Mouse (Mus musculus) kidney, embryonic 14.5 days (tissue): ENCODE measurements around the gene Pten. TPM values are rescaled to one million over a fixed set of nuclear protein-coding genes. Genes with fewer than 3 reads are reported as not detected.

Experiments
- ATAC-seq: fragments of 200-750 bp; cut with Nextera tagmentation; 2 replicates; pipeline ENCODE4 v1.8.0; 2017; ENCODE audit warnings: moderate number of reproducible peaks, mild to moderate bottlenecking, moderate TSS enrichment, moderate library complexity; ENCODE audit not compliant: low FRiP score, low TSS enrichment
- H3K27ac ChIP-seq: fragments of 300-500 bp; sonication (generic); 2 replicates; pipeline ENCODE4 v1.5.1; 2014; ENCODE audit warnings: low read depth, mild to moderate bottlenecking, low read length, moderate library complexity, mixed read lengths
- H3K27me3 ChIP-seq: fragments of 300-500 bp; sonication (generic); 2 replicates; pipeline ENCODE4 v1.6.1; 2014; ENCODE audit warnings: mild to moderate bottlenecking, low read length; ENCODE audit not compliant: control insufficient read depth, insufficient read depth
- H3K36me3 ChIP-seq: fragments of 300-500 bp; sonication (generic); 2 replicates; pipeline ENCODE4 v1.6.1; 2014; ENCODE audit warnings: low read length, mixed read lengths; ENCODE audit not compliant: control insufficient read depth, insufficient read depth
- H3K4me1 ChIP-seq: fragments of 300-500 bp; sonication (generic); 2 replicates; pipeline ENCODE4 v1.6.1; 2014; ENCODE audit warnings: low read length, mixed read lengths; ENCODE audit not compliant: control insufficient read depth, insufficient read depth
- H3K4me2 ChIP-seq: fragments of 300-500 bp; sonication (generic); replicated peaks from 2 replicates; pipeline ENCODE4 v1.6.1; 2014; ENCODE audit warnings: low read depth, mild to moderate bottlenecking, low read length
- H3K4me3 ChIP-seq: fragments of 300-500 bp; sonication (generic); 2 replicates; pipeline ENCODE4 v1.5.1; 2014; ENCODE audit warnings: mild to moderate bottlenecking, low read length
- H3K9ac ChIP-seq: fragments of 300-500 bp; sonication (generic); 2 replicates; pipeline ENCODE4 v1.6.1; 2014; ENCODE audit warnings: low read depth, mild to moderate bottlenecking, low read length, moderate library complexity
- H3K9me3 ChIP-seq: fragments of 300-500 bp; sonication (generic); 2 replicates; pipeline ENCODE4 v1.6.1; 2016; ENCODE audit warnings: low read length; ENCODE audit not compliant: control insufficient read depth
- WGBS: fragments of 180-500 bp; shearing (Covaris S2); extraction: QIAGEN DNeasy Blood & Tissue Kit; methylation state at CpG from one replicate; pipeline ENCODE4 v1.1.7; 2014; 5-methylcytosine and 5-hydroxymethylcytosine counted together
- polyA plus RNA-seq: library from polyadenylated mRNA; unstranded; fragments of >200 nt; fragmentation: Nextera tagmentation; extraction: Ambion mirVana; gene quantifications from 2 replicates; pipeline ENCODE4 v1.2.1, GENCODE M21; 2014

Pten gene
- polyA plus RNA-seq, 1 experiment from 2014 or later: 16.8 TPM

DNA sequence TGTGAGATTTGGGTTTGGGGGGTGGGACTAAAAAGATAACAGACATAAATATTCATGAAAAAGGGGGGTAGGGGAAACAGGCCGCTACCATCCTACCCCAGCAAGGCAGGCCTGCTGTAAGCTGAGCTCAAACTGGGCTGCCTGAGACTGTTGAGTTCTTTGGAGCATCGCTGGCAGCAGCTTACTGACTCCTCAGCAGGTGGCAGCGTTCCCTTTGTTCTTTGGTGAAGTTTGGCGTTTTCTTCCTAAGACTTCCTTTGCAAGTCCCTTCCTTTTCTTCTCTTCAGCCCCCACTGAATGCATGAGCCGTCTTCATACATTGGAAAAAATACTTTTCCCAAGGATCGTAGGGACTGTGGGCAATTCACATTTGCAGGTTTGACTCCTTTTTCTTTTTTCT lies 7.9 kb upstream of the Pten start:
- Histone ChIP-seq H3K4me3 (no peak overlapping the region), H3K4me1 (0 out of 2 replicates have a peak, but pooled peaks cover 1% of the 10 kb centered on the region), H3K4me2 (no peak overlapping the region), H3K27ac (no peak overlapping the region), H3K27me3 (no peaks in the 10 kb centered on the region), H3K9me3 (0 out of 2 replicates have a peak, but pooled peaks cover 2% of the 10 kb centered on the region), H3K36me3 (no peaks in the 10 kb centered on the region), H3K9ac (no peak overlapping the region)
- WGBS: 20% methylated on average over 6 of the region's 6 CpGs
- ATAC-seq: no peak

DNA sequence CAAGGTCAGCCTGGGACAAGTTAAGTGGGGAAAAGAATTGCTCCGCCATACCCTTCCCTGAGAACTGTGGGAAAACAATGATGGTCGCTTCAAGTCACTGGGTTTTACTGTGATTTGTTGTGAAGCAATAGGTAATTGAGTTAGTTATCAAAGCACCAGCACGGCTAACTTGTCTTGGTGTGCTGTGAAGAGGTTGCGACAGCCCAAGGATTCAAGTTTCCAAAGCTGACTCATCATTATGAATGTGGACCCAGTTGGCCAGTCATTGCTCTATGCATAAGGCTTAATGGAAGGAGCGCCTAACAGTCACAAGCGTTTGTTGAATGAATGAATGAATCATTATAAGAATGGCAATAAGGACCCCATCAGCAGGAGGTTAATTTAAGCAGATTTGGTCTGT lies 4.9 kb upstream of the Pten start:
- no peak overlapping the region for H3K9ac ChIP-seq
- H3K36me3 ChIP-seq: no peaks in the 10 kb centered on the region
- H3K4me1 ChIP-seq: 0 out of 2 replicates have a peak, but pooled peaks cover 6% of the 10 kb centered on the region
- ATAC-seq: no peak
- no peaks in the 10 kb centered on the region for H3K9me3 ChIP-seq
- no peak overlapping the region for H3K4me3 ChIP-seq
- WGBS: 93% methylated on average over 6 of the region's 6 CpGs
- no peaks in the 10 kb centered on the region for H3K27me3 ChIP-seq
- H3K4me2 ChIP-seq: no peak overlapping the region
- no peak overlapping the region for H3K27ac ChIP-seq

DNA sequence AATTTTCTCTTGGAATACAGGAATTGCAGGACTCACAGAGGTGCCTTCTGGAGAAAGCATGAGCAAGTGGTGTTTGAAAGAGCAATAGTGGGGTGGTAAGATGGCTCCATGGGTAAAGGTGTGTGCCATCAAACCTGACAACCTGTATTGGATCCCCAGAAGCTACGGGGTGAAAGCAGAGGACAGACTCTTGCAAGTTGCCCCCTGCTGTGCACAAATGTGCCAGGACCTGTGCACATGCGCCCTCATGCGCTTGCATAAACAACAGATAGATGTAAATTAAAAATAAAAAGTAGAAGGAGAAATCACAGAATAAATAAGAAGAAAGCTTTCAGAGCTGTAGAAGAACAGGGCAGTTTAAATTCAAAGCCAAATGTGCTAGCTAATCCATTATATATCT lies 3.9 kb upstream of the Pten start:
- WGBS: 82% methylated on average over 3 of the region's 3 CpGs
- H3K27me3 ChIP-seq: no peaks in the 10 kb centered on the region
- no peak overlapping the region for H3K27ac ChIP-seq
- H3K36me3 ChIP-seq: no peaks in the 10 kb centered on the region
- H3K4me3 ChIP-seq: no peak overlapping the region
- no peaks in the 10 kb centered on the region for H3K9me3 ChIP-seq
- H3K9ac ChIP-seq: no peak overlapping the region
- no peak for ATAC-seq
- H3K4me1 ChIP-seq: 0 out of 2 replicates have a peak, but pooled peaks cover 6% of the 10 kb centered on the region
- H3K4me2 ChIP-seq: no peak overlapping the region

DNA sequence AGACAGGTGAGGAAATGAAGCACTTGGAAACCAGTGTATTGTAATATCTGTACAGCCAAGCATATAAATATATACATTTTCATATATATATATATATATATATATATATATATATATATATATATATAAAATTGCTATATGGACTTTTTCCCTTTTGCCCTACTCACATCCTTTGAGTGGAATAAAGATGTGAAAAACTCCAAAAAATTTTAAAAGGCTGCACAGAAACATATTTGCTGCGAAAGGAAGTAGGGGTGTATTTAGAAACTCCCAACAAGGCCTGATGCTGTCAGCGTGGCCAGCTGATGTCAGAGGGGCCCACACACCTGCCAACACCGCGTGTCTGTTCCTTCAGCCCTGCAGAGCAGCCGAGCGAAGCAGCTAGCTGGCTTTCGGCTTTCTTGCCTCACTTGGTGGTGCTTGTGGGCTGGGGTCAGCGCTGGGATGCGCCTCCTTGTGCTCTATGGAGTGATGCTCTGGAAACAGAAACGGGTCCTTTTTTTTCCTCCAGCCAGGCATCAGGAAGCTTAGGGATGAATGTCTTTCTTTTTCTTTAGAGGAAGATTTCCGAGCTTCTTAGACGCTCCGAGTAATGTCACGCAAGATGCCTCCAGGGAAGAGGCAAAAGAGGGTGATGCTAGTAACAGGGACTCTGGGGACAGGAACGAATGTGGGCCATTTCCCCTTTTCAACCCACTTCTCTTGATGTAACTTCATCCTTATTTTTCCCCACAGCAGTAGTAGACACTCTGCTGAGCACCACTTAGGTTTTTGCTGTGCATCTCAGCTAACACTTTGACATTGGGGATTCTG lies 2.9 kb upstream of the Pten start:
- Histone ChIP-seq H3K9me3 (no peaks in the 10 kb centered on the region), H3K4me3 (peak overlapping the region; percentile 4; the same call in 1 of the 2 replicates), H3K4me2 (no peak overlapping the region; the same call in 1 of the 2 replicates), H3K4me1 (0 out of 2 replicates have a peak, but pooled peaks cover 6% of the 10 kb centered on the region), H3K27ac (no peak overlapping the region), H3K36me3 (no peaks in the 10 kb centered on the region), H3K9ac (no peak overlapping the region), H3K27me3 (no peaks in the 10 kb centered on the region)
- ATAC-seq: no peak
- 12% methylated on average over 15 of the region's 15 CpGs for WGBS

DNA sequence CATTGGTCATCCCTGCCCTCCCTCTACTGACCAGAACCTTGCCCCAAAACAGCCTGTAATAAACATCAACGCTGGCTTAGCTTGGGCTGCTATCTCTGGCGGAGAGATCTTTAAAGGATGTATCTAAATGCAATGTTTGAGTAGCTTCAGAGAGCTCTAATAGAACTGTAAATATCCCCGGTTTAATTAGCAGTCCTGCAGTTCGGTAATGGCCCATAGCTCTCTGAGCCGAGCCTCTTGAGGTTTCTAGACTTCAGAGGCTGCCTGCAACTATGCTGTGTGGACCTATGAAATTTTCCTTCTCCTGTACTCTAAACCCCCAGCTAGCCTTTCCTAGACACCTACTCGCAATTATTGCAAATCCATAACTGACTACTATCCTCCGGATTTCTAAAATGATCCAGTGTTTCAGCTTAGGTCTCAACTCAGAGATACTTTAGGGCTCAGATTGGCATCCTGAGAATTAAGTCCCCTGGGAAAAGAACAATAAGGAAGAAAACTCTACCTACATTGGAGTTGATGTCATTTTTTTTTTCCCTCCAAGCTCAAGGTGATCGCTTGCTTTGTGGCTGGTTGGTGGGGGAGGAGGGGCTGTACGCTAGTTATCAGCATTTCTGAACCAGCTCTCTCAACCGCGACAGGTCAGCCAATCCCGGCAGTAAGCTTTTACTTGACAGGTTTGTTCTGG lies 2.0 kb upstream of the Pten start:
- Histone ChIP-seq H3K4me2 (peak overlapping the region; percentile 96), H3K36me3 (no peaks in the 10 kb centered on the region), H3K9ac (peak overlapping the region; percentile 98; the same call in 1 of the 2 replicates), H3K4me1 (peaks cover 8% of the 10 kb centered on the region; the same call in 1 of the 2 replicates), H3K4me3 (peak overlapping the region; percentile 97), H3K27ac (peak overlapping the region; percentile 98; the same call in 1 of the 2 replicates), H3K27me3 (no peaks in the 10 kb centered on the region), H3K9me3 (no peaks in the 10 kb centered on the region)
- WGBS: 4% methylated on average over 12 of the region's 12 CpGs
- ATAC-seq: no peak

DNA sequence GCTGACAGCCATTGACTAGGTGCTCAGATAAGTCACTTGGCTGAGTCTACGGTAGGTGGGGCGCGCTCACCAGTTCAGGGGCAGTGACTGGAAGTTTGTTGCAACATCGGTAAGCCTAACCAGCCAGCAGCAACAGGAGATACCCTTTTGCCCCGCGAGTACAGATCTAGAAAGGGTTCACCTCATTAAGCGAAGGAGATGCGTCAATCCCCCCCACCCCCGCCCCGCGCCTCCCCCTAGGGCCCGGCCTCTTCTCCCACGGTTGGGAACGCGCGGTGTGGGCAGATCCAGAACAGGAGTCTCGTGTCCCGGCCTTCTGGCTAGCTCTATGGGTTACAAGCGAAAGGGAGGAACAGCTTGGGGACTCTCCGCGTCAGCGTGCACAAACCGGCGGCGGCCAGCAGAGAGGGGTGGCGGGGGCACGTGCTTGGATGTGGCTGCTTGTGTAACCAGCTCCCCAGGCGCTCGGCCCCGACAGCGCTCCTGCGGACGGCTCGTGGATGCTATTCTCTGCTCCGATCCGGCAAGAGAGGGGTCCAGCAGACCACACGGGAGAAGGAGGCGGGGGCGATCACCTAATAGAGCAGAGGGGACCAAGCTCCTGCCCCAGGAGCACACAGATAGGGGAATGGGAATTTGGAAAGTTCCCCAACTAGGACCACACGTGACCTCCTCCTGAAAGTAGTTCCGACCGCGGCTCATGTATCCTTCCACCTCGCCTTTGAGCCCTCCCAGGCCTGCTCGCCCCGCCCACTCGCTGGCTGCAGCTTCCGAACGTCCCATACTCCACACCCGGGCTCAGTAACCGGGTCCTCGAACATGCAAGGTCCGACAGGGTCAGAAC lies 1.3 kb upstream of the Pten start:
- peak overlapping the region; percentile 98 for H3K9ac ChIP-seq
- peak overlapping the region; percentile 97 for H3K4me3 ChIP-seq
- peak overlapping the region; percentile 98 for H3K27ac ChIP-seq
- H3K36me3 ChIP-seq: no peaks in the 10 kb centered on the region
- no peaks in the 10 kb centered on the region for H3K27me3 ChIP-seq
- H3K4me2 ChIP-seq: peak overlapping the region; percentile 96
- peaks cover 15% of the 10 kb centered on the region; the same call in 1 of the 2 replicates for H3K4me1 ChIP-seq
- WGBS: under 1% methylated on average over 52 of the region's 53 CpGs
- ATAC-seq: peak; percentile 83
- H3K9me3 ChIP-seq: no peaks in the 10 kb centered on the region

DNA sequence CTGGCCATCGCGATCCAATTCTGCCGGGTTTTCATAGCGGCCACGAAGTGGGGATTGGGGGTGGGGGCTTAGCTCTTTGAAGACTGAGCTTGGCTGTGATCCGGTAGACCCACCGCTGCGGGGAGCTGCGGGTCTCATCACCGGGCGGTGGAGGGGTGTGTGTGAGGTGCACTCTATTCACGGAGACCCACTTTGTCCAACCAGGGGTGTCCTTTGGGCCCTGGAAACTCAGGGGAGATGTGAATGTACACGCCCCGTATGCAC lies 729 bp upstream of the Pten start:
- H3K36me3 ChIP-seq: no peaks in the 10 kb centered on the region
- no peaks in the 10 kb centered on the region for H3K9me3 ChIP-seq
- 0% methylated on average over 14 of the region's 14 CpGs for WGBS
- H3K4me3 ChIP-seq: peak overlapping the region; percentile 97
- H3K27me3 ChIP-seq: no peaks in the 10 kb centered on the region
- H3K27ac ChIP-seq: peak overlapping the region; percentile 98
- H3K9ac ChIP-seq: peak overlapping the region; percentile 98
- peak overlapping the region; percentile 96 for H3K4me2 ChIP-seq
- peak; percentile 56 for ATAC-seq
- peaks cover 18% of the 10 kb centered on the region; the same call in 1 of the 2 replicates for H3K4me1 ChIP-seq

DNA sequence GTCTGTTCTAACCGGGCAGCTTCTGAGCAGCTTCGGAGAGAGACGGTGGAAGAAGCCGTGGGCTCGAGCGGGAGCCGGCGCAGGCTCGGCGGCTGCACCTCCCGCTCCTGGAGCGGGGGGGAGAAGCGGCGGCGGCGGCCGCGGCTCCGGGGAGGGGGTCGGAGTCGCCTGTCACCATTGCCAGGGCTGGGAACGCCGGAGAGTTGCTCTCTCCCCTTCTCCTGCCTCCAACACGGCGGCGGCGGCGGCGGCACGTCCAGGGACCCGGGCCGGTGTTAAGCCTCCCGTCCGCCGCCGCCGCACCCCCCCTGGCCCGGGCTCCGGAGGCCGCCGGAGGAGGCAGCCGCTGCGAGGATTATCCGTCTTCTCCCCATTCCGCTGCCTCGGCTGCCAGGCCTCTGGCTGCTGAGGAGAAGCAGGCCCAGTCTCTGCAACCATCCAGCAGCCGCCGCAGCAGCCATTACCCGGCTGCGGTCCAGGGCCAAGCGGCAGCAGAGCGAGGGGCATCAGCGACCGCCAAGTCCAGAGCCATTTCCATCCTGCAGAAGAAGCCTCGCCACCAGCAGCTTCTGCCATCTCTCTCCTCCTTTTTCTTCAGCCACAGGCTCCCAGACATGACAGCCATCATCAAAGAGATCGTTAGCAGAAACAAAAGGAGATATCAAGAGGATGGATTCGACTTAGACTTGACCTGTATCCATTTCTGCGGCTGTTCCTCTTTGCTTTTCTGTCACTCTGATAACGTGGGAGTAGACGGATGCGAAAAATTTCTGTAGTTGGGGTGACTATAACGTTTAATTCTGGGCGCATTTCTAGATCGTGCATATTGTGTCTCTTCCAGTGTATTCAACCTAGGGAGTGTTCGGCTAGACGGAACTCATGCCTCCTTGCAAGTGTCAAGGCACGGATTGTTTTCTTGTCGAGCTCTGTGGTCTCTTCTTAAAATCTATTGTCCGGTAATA lies 815 bp downstream of the Pten start:
- ATAC-seq: peak; percentile 5; the same call in 1 of the 2 replicates
- under 1% methylated on average over 42 of the region's 69 CpGs for WGBS

More for the DNA sequence above, 815 bp downstream of the Pten start:
- peak overlapping the region; percentile 96 for H3K4me2 ChIP-seq
- no peaks in the 10 kb centered on the region for H3K9me3 ChIP-seq
- H3K4me3 ChIP-seq: peak overlapping the region; percentile 97
- no peaks in the 10 kb centered on the region for H3K27me3 ChIP-seq
- H3K9ac ChIP-seq: peak overlapping the region; percentile 98
- peaks cover 18% of the 10 kb centered on the region for H3K4me1 ChIP-seq
- H3K36me3 ChIP-seq: no peaks in the 10 kb centered on the region
- H3K27ac ChIP-seq: peak overlapping the region; percentile 98
